Comparison of ENCODE assay signal across 9 mouse cellular contexts in genomic region chr16:55948963-55949362, GRCm38 (mm10). TPM values are rescaled to one million over a fixed set of nuclear protein-coding genes. Genes with fewer than 3 reads are reported as not detected.
DNase-seq lines count a peak whose midpoint lies in the region; ATAC-seq and TF ChIP-seq lines count a peak whose summit lies in the region.
"Had no signal": no experiment of that assay in that cellular context is flagged by ENCODE, and none has a peak within 500 bp of the region (broad histone marks: within the 10 kb centered on the region; RNA-seq: fewer than 3 reads in every experiment).

No protein-coding gene starts in this region.

- no peaks in the 10 kb centered on the region for H3K79me2 ChIP-seq in macrophage (ENCODE audit: inconsistent target)

- TF ChIP-seq EP300 in heart, postnatal 0 days (IDR thresholded peaks at IDR 0.05; ENCODE audit: low read depth), result no peak

- 48% methylated on average over 7 of the region's 7 CpGs for WGBS in heart, postnatal 0 days
- WGBS in kidney, embryonic 16.5 days, result 36% methylated on average over 7 of the region's 7 CpGs
- WGBS in macrophage (ENCODE audit: missing documents), result 3% methylated on average over 7 of the region's 7 CpGs
- 77% methylated on average over 7 of the region's 7 CpGs for WGBS in hindbrain, embryonic 14.5 days

- no peak overlapping the region for H3K4me3 ChIP-seq in heart, postnatal 0 days (ENCODE audit: low read depth, low read length)
- H3K4me3 ChIP-seq in kidney, embryonic 16.5 days (ENCODE audit: low read length), result no peak overlapping the region
- no peak overlapping the region for H3K4me3 ChIP-seq in macrophage (ENCODE audit: inconsistent target)
- H3K4me3 ChIP-seq in hindbrain, embryonic 14.5 days (replicated peaks; ENCODE audit: low read length), result no peak overlapping the region
- H3K4me3 ChIP-seq: limb, embryonic 12.5 days had no signal

- peak; percentile 20; the same call in 1 of the 2 replicates for ATAC-seq in heart, postnatal 0 days (ENCODE audit: insufficient read depth, low read depth)
- ATAC-seq in kidney, embryonic 16.5 days (ENCODE audit: low FRiP score, low TSS enrichment), result no peak; the same call in 1 of the 2 replicates
- no peak for ATAC-seq in hindbrain, embryonic 14.5 days (ENCODE audit: low FRiP score)

- peak overlapping the region; percentile 63; the same call in 1 of the 2 replicates for H3K27ac ChIP-seq in heart, postnatal 0 days (ENCODE audit: low read depth)
- H3K27ac ChIP-seq in kidney, embryonic 16.5 days (ENCODE audit: low read length), result no peak overlapping the region
- H3K27ac ChIP-seq in macrophage, result peak overlapping the region; percentile 24; the same call in 1 of the 2 replicates
- H3K27ac ChIP-seq in hindbrain, embryonic 14.5 days, result no peak overlapping the region
- H3K27ac ChIP-seq: limb, embryonic 12.5 days had no signal

- no peak for DNase-seq in heart, postnatal 0 days (ENCODE audit: low spot score)
- no peak for DNase-seq in heart, postnatal 25 days (ENCODE audit: low spot score)
- DNase-seq in thymus, postnatal 10 days (ENCODE audit: low spot score in 2 of 2), result peak; percentile 90 to 92
- no peak for DNase-seq in hindbrain, embryonic 14.5 days (ENCODE audit: low spot score)
- no peak for DNase-seq in cerebellum, postnatal 4 days (ENCODE audit: low spot score in 2 of 2)
- no peak for DNase-seq in ovary, adult 18-20 months (ENCODE audit: low spot score)

- H3K27me3 ChIP-seq in heart, postnatal 0 days (ENCODE audit: control insufficient read depth, insufficient read depth, low read length), result no peaks in the 10 kb centered on the region
- H3K27me3 ChIP-seq in kidney, embryonic 16.5 days (ENCODE audit: insufficient read depth, low read length), result no peaks in the 10 kb centered on the region
- no peaks in the 10 kb centered on the region for H3K27me3 ChIP-seq in hindbrain, embryonic 14.5 days (ENCODE audit: control insufficient read depth, insufficient read depth, low read length)
- H3K27me3 ChIP-seq: limb, embryonic 12.5 days had no signal

- no peaks in the 10 kb centered on the region for H3K36me3 ChIP-seq in heart, postnatal 0 days (replicated peaks; ENCODE audit: control insufficient read depth, insufficient read depth, low read length)
- H3K36me3 ChIP-seq in kidney, embryonic 16.5 days (ENCODE audit: insufficient read depth, low read length), result no peaks in the 10 kb centered on the region
- H3K36me3 ChIP-seq in macrophage (ENCODE audit: inconsistent target), result no peaks in the 10 kb centered on the region
- H3K36me3 ChIP-seq in hindbrain, embryonic 14.5 days (replicated peaks; ENCODE audit: control insufficient read depth, insufficient read depth), result no peaks in the 10 kb centered on the region
- H3K36me3 ChIP-seq: limb, embryonic 12.5 days had no signal

- TF ChIP-seq CTCF in heart, postnatal 0 days (IDR thresholded peaks at IDR 0.05; ENCODE audit: low read depth), result no peak

- H3K4me2 ChIP-seq in heart, postnatal 0 days (ENCODE audit: low read depth, low read length), result no peak overlapping the region
- H3K4me2 ChIP-seq in kidney, embryonic 16.5 days (replicated peaks; ENCODE audit: low read depth, low read length), result peak overlapping the region; percentile 18; the same call in 1 of the 2 replicates
- no peak overlapping the region for H3K4me2 ChIP-seq in hindbrain, embryonic 14.5 days (replicated peaks)
- H3K4me2 ChIP-seq: limb, embryonic 12.5 days had no signal

- no peaks in the 10 kb centered on the region for H3K9me3 ChIP-seq in heart, postnatal 0 days (replicated peaks; ENCODE audit: control insufficient read depth, low read length)
- no peaks in the 10 kb centered on the region for H3K9me3 ChIP-seq in kidney, embryonic 16.5 days (ENCODE audit: low read length)
- no peaks in the 10 kb centered on the region for H3K9me3 ChIP-seq in hindbrain, embryonic 14.5 days (ENCODE audit: control insufficient read depth, low read length)
- H3K9me3 ChIP-seq: limb, embryonic 12.5 days had no signal

- intact Hi-C loops in heart, postnatal 25 days (cut with DNase I), result no loop called here

- no peak overlapping the region for H3K9ac ChIP-seq in heart, postnatal 0 days (replicated peaks; ENCODE audit: low read depth, low read length)
- no peak overlapping the region for H3K9ac ChIP-seq in kidney, embryonic 16.5 days (replicated peaks; ENCODE audit: low read length)
- no peak overlapping the region for H3K9ac ChIP-seq in hindbrain, embryonic 14.5 days
- H3K9ac ChIP-seq: limb, embryonic 12.5 days had no signal

- no peaks in the 10 kb centered on the region for H3K4me1 ChIP-seq in heart, postnatal 0 days (ENCODE audit: control insufficient read depth, insufficient read depth)
- H3K4me1 ChIP-seq in kidney, embryonic 16.5 days (ENCODE audit: insufficient read depth, low read length), result peaks cover 4% of the 10 kb centered on the region; the same call in 1 of the 2 replicates
- no peaks in the 10 kb centered on the region for H3K4me1 ChIP-seq in hindbrain, embryonic 14.5 days (replicated peaks; ENCODE audit: control insufficient read depth, insufficient read depth, low read length)
- H3K4me1 ChIP-seq: limb, embryonic 12.5 days had no signal

RNA-seq across cellular contexts. Expression of gene Cep97, which starts 14.3 kb away (rescaled TPM):
- 5.0 TPM in 2 replicates for total RNA-seq in heart, postnatal 0 days (2014; rRNA removed; ENCODE audit: low replicate concordance)
- 3.1 and 4.9 TPM in 2 replicates for polyA plus RNA-seq in heart, postnatal 0 days (2015; fragmentation: Nextera tagmentation; extraction: Ambion mirVana)
- 1 to 10 TPM; 6.0 to 6.4 TPM for total RNA-seq in heart, postnatal 25 days (2021)
- polyA plus RNA-seq in kidney, embryonic 16.5 days (2015; fragmentation: Nextera tagmentation; extraction: Ambion mirVana), result 12.0 and 13.9 TPM in 2 replicates
- total RNA-seq in macrophage (2018; cell fraction: chromatin; rRNA removed), result 10 to 100 TPM in 3 of 26 experiments, 1 to 10 TPM in 19, under 1 TPM in 3, not detected in 1; 0.62 to 14.0 (median 5.3) TPM
- total RNA-seq in macrophage (2018; cell fraction: cytosol; rRNA removed), result 1 to 10 TPM in 19 of 26 experiments, under 1 TPM in 7; 0.38 to 3.1 (median 1.3) TPM
- 1 to 10 TPM in 21 of 26 experiments, under 1 TPM in 5; 0.21 to 8.3 (median 2.8) TPM for total RNA-seq in macrophage (2018; cell fraction: nucleus; rRNA removed)
- polyA plus RNA-seq in macrophage (2018), result 1.2 to 2.2 TPM (median 1.5 TPM) in 3 replicates
- polyA plus RNA-seq in hindbrain, embryonic 14.5 days (2014; fragmentation: Nextera tagmentation; extraction: Ambion mirVana), result 12.7 and 15.6 TPM in 2 replicates

RNA-seq across cellular contexts. Expression of gene Rpl24, which starts 17.1 kb away (rescaled TPM):
- total RNA-seq in heart, postnatal 0 days (2014; rRNA removed; ENCODE audit: low replicate concordance), result 467 and 488 TPM in 2 replicates
- polyA plus RNA-seq in heart, postnatal 0 days (2015; fragmentation: Nextera tagmentation; extraction: Ambion mirVana), result 617 and 635 TPM in 2 replicates
- total RNA-seq in heart, postnatal 25 days (2021), result 100 to 1,000 TPM; 504 to 557 TPM
- polyA plus RNA-seq in kidney, embryonic 16.5 days (2015; fragmentation: Nextera tagmentation; extraction: Ambion mirVana), result 611 and 649 TPM in 2 replicates
- 100 to 1,000 TPM in 3 of 26 experiments, 10 to 100 TPM in 23; 22.3 to 159 (median 51.0) TPM for total RNA-seq in macrophage (2018; cell fraction: chromatin; rRNA removed)
- total RNA-seq in macrophage (2018; cell fraction: cytosol; rRNA removed), result 100 to 1,000 TPM; 394 to 810 (median 509) TPM
- total RNA-seq in macrophage (2018; cell fraction: nucleus; rRNA removed), result 100 to 1,000 TPM in 13 of 26 experiments, 10 to 100 TPM in 13; 63.1 to 140 (median 101) TPM
- polyA plus RNA-seq in macrophage (2018), result 608 to 832 TPM (median 816 TPM) in 3 replicates
- polyA plus RNA-seq in hindbrain, embryonic 14.5 days (2014; fragmentation: Nextera tagmentation; extraction: Ambion mirVana), result 493 and 568 TPM in 2 replicates

RNA-seq across cellular contexts. Expression of gene Zbtb11, which starts 24.7 kb away (rescaled TPM):
- total RNA-seq in heart, postnatal 0 days (2014; rRNA removed; ENCODE audit: low replicate concordance), result 4.6 and 14.5 TPM in 2 replicates
- 6.7 and 7.6 TPM in 2 replicates for polyA plus RNA-seq in heart, postnatal 0 days (2015; fragmentation: Nextera tagmentation; extraction: Ambion mirVana)
- total RNA-seq in heart, postnatal 25 days (2021), result 10 to 100 TPM in 1 of 2 experiments, 1 to 10 TPM in 1; 9.7 to 11.4 TPM
- 16.5 and 18.9 TPM in 2 replicates for polyA plus RNA-seq in kidney, embryonic 16.5 days (2015; fragmentation: Nextera tagmentation; extraction: Ambion mirVana)
- 100 to 1,000 TPM in 1 of 26 experiments, 10 to 100 TPM in 25; 38.9 to 110 (median 62.3) TPM for total RNA-seq in macrophage (2018; cell fraction: chromatin; rRNA removed)
- 10 to 100 TPM in 8 of 26 experiments, 1 to 10 TPM in 18; 6.6 to 11.4 (median 9.4) TPM for total RNA-seq in macrophage (2018; cell fraction: cytosol; rRNA removed)
- total RNA-seq in macrophage (2018; cell fraction: nucleus; rRNA removed), result 10 to 100 TPM; 24.9 to 53.9 (median 39.3) TPM
- 5.5 to 8.8 TPM (median 7.3 TPM) in 3 replicates for polyA plus RNA-seq in macrophage (2018)
- 24.8 and 26.0 TPM in 2 replicates for polyA plus RNA-seq in hindbrain, embryonic 14.5 days (2014; fragmentation: Nextera tagmentation; extraction: Ambion mirVana)

RNA-seq across cellular contexts. Expression of gene Nxpe3, which starts 53.9 kb away (rescaled TPM):
- total RNA-seq in heart, postnatal 0 days (2014; rRNA removed; ENCODE audit: low replicate concordance), result 0.08 TPM in 1 of 2 replicates, not detected in the other
- 0.20 and 0.21 TPM in 2 replicates for polyA plus RNA-seq in heart, postnatal 0 days (2015; fragmentation: Nextera tagmentation; extraction: Ambion mirVana)
- total RNA-seq in heart, postnatal 25 days (2021), result under 1 TPM; 0.31 to 0.42 TPM
- 2.1 and 2.2 TPM in 2 replicates for polyA plus RNA-seq in kidney, embryonic 16.5 days (2015; fragmentation: Nextera tagmentation; extraction: Ambion mirVana)
- total RNA-seq in macrophage (2018; cell fraction: chromatin; rRNA removed), result 1 to 10 TPM in 6 of 26 experiments, under 1 TPM in 19, not detected in 1; 0.12 to 2.5 (median 0.54) TPM
- total RNA-seq in macrophage (2018; cell fraction: cytosol; rRNA removed), result 1 to 10 TPM in 5 of 26 experiments, under 1 TPM in 21; 0.09 to 1.4 (median 0.42) TPM
- 1 to 10 TPM in 13 of 26 experiments, under 1 TPM in 12, not detected in 1; 0.16 to 3.7 (median 1.1) TPM for total RNA-seq in macrophage (2018; cell fraction: nucleus; rRNA removed)
- polyA plus RNA-seq in macrophage (2018), result 0.04 to 0.15 TPM (median 0.05 TPM) in 3 replicates
- polyA plus RNA-seq in hindbrain, embryonic 14.5 days (2014; fragmentation: Nextera tagmentation; extraction: Ambion mirVana), result 1.3 and 1.9 TPM in 2 replicates

Comparison
In these comparisons a context has a peak if more than half of its experiments do, and no peak if none do; other contexts are left out.
1. DNase-seq: peak in thymus, postnatal 10 days (2 of 2); none in heart, postnatal 0 days (single experiment), heart, postnatal 25 days (single experiment), hindbrain, embryonic 14.5 days (single experiment), cerebellum, postnatal 4 days (0 of 2) and ovary, adult 18-20 months (single experiment).
2. H3K27ac ChIP-seq: peak in heart, postnatal 0 days (single experiment) and macrophage (single experiment); none in kidney, embryonic 16.5 days (single experiment) and hindbrain, embryonic 14.5 days (single experiment).